Mouse (Mus musculus): Measurements from ENCODE around the gene Eif1b.
"Not testable (repeated sequence)": the region's sequence is repeated elsewhere in the genome, so short reads cannot be mapped to it uniquely, and the experiment has no call there.

Eif1b gene

DNA sequence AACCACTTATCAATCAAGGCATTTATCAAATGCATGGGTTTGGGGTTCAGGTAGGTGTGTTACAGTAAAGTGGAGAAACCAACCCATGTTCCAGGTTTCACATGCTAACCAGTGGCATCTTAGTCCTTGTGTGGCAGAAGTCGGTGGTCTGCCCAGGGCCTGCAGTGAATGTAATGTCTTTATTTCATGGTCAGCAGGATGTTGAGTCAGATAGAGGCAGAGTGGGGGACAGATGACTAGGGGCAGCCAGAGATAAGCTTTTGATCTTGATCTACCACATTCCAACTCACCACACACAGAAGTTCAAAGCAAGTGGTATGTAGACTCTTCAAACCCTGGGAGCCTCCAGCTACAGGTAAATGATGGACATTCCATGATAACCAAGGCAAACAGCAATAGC, 29.1 kb downstream of the Eif1b start:
- no peak for DNase-seq (ENCODE audit: low spot score in 2 of 2)

GRCm38 (mm10) chr9:120527270-120527669, 35.2 kb downstream of the Eif1b start:
- DNase-seq (ENCODE audit: low spot score in 2 of 2) = no peak

GRCm38 (mm10) chr9:120527919-120528318, 35.9 kb downstream of the Eif1b start:
- no peak for DNase-seq (ENCODE audit: low spot score in 2 of 2)

- no peak for DNase-seq (ENCODE audit: low spot score in 2 of 2)
Observed at GRCm38 (mm10) chr9:120528815-120529510, 36.9 kb downstream of the Eif1b start.

GRCm38 (mm10) chr9:120530471-120530870, 38.4 kb downstream of the Eif1b start:
- no peak for DNase-seq (ENCODE audit: low spot score in 2 of 2)

GRCm38 (mm10) chr9:120532062-120532461, 40.0 kb downstream of the Eif1b start:
- no peak for DNase-seq (ENCODE audit: low spot score in 2 of 2)

DNA sequence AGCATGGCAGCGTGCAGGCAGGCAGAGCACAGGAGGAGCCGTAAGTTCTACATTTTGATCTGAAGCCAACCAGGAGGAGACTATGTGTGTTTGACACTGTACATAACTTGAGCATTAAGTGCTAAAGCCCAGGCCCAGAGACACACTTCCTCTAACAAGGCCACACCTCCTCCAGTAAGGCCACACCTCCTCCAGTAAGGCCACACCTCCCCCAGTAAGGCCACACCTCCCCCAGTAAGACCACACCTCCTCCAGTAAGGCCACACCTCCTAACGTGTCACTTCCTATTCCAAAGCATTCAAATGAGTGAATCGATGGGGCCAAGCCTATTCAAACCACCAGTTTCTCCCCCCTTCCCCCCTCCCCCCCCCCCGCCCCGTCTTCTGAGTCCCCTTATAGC, 40.7 kb downstream of the Eif1b start:
- DNase-seq (ENCODE audit: low spot score in 2 of 2) = no peak

DNA sequence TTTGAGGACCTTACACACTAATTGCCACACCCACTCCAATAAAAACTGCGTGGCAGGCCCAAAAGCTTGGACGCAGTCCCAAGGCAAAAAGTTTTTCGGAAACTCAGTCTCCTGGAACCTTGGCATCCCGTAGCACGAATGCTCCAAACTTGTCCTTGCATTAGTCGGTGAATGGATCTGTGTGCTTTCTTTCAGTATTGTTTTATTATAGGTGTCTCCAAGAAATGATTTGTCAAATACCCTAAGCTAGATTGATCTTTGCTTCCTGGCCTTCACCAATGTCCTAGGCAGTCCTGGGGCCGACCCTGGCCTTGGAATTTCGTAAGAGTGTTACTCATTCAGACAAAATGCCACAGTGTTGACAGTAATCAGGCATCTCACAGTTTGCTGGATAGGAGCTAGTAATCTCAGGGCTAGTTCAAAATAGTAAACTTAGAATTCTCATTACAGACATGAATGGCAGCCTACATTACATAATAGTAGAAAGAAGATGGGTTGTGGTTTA, 41.5 kb downstream of the Eif1b start:
- not testable (repeated sequence) for DNase-seq (ENCODE audit: low spot score in 2 of 2)

GRCm38 (mm10) chr9:120539662-120540251, 47.7 kb downstream of the Eif1b start, which contains the start of gene Entpd3:
Entpd3 (plus strand) TSS chr9:120539818.
- no peak for DNase-seq (ENCODE audit: low spot score in 2 of 2)

DNA sequence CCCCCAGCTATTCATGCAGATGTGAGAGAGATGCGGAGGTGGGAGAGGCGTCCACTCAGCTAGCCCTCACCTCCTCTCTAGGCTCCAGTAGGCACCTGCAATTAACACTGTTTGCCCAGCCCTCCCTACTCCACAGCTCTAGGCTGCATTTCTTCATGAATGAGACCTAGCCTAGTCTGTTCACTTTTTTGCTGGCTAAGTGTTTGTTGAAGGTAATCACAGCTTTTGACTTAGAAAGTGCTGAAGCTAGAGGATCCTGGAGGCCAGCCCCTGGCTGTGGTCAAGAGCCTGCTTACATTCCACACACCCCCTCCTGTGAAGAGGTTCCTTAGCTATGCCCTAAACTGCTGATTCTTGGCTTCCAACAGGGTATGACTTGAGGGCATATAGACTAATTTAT, 49.4 kb downstream of the Eif1b start:
- DNase-seq (ENCODE audit: low spot score in 2 of 2) = no peak

GRCm38 (mm10) chr9:120542241-120542640, 50.2 kb downstream of the Eif1b start:
- no peak for DNase-seq (ENCODE audit: low spot score in 2 of 2)

All from spleen, postnatal 14 days (tissue).